Mouse (Mus musculus) ES-E14 (cell line): ENCODE results near the gene Kcna3. TPM values are rescaled to one million over a fixed set of nuclear protein-coding genes. Genes with fewer than 3 reads are reported as not detected.

Source experiments
- DNase-seq: peaks from one replicate; pipeline ENCODE4 v3.0.0-alpha.2; 2013; ENCODE audit warnings: low read depth, low spot score
- H3K27ac ChIP-seq: 2 replicates; pipeline ENCODE4 v1.5.1; 2012; ENCODE audit warnings: low read depth, mild to moderate bottlenecking, low read length, moderate library complexity, mixed read lengths; ENCODE audit not compliant: poor library complexity, insufficient read depth, severe bottlenecking
- H3K36me3 ChIP-seq: 2 replicates; pipeline ENCODE4 v1.6.1; 2012; ENCODE audit warnings: mild to moderate bottlenecking, low read length, moderate library complexity, mixed read lengths; ENCODE audit not compliant: control insufficient read depth, poor library complexity, insufficient read depth, severe bottlenecking
- H3K4me1 ChIP-seq, 2 experiments: fragments of 150-350 bp in 1 of 2; sonication (generic) in 1 of 2; 2 replicates each; pipeline ENCODE4 v1.6.1; 2012; ENCODE audit warnings: low read length in 2 of 2, mild to moderate bottlenecking in 1 of 2, mixed read lengths in 1 of 2; ENCODE audit not compliant: control insufficient read depth in 2 of 2, insufficient read depth in 2 of 2, poor library complexity in 1 of 2
- H3K4me3 ChIP-seq, 2 experiments: fragments of 150-350 bp in 1 of 2; sonication (generic) in 1 of 2; 2 replicates each; pipeline ENCODE4 v1.5.1; 2012; ENCODE audit warnings: low read length in 2 of 2, low read depth in 1 of 2, mild to moderate bottlenecking in 1 of 2, mixed read lengths in 1 of 2; ENCODE audit not compliant: insufficient read depth in 1 of 2, poor library complexity in 1 of 2, severe bottlenecking in 1 of 2
- H3K9ac ChIP-seq: 2 replicates; pipeline ENCODE4 v1.6.1; 2012; ENCODE audit warnings: low read depth, mild to moderate bottlenecking, low read length, mixed read lengths; ENCODE audit not compliant: poor library complexity, insufficient read depth, severe bottlenecking
- H3K9me3 ChIP-seq: fragments of 150-350 bp; sonication (generic); 2 replicates; pipeline ENCODE4 v1.6.1; 2012; ENCODE audit warnings: low read depth, mild to moderate bottlenecking, low read length; ENCODE audit not compliant: control insufficient read depth, insufficient read depth
- CHD2 ChIP-seq: IDR thresholded peaks from 2 replicates; pipeline ENCODE4 v1.6.1; 2014; ENCODE audit warnings: mild to moderate bottlenecking, low read depth, low read length, inconsistent platforms
- HCFC1 ChIP-seq: IDR thresholded peaks from 2 replicates; pipeline ENCODE4 v1.6.1; 2012; ENCODE audit warnings: low read length, inconsistent platforms, borderline replicate concordance; ENCODE audit not compliant: insufficient read depth
- MAFK ChIP-seq: IDR thresholded peaks from 2 replicates; pipeline ENCODE4 v1.6.1; 2014; ENCODE audit warnings: mild to moderate bottlenecking, low read depth, low read length, inconsistent platforms; ENCODE audit not compliant: insufficient read depth
- ZC3H11A ChIP-seq: IDR thresholded peaks from 2 replicates; pipeline ENCODE4 v1.6.1; 2012; ENCODE audit warnings: low read depth, mild to moderate bottlenecking, inconsistent platforms, low read length, borderline replicate concordance
- ZNF384 ChIP-seq: IDR thresholded peaks from 2 replicates; pipeline ENCODE4 v1.6.1; 2012; ENCODE audit warnings: low read depth, low read length, inconsistent platforms
- in situ Hi-C, 2 experiments: fragments of 600-800 bp; cut with MboI; formaldehyde crosslinking; loops; one replicate each; pipeline ENCODE4 v1.15.1; 2025; ENCODE audit warnings: low sequenced_read_pairs in 2 of 2, inconsistent platforms in 1 of 2; ENCODE audit not compliant: unreplicated experiment in 2 of 2
- total RNA-seq: library from RNA; depleted of rRNA; stranded (reverse); fragments of 300-350 nt; gene quantifications from 2 replicates; pipeline ENCODE4 v1.2.3, GENCODE M21; 2012; rRNA removed

Kcna3 gene
- total RNA-seq, result 0.85 and 1.1 TPM in 2 replicates

DNA sequence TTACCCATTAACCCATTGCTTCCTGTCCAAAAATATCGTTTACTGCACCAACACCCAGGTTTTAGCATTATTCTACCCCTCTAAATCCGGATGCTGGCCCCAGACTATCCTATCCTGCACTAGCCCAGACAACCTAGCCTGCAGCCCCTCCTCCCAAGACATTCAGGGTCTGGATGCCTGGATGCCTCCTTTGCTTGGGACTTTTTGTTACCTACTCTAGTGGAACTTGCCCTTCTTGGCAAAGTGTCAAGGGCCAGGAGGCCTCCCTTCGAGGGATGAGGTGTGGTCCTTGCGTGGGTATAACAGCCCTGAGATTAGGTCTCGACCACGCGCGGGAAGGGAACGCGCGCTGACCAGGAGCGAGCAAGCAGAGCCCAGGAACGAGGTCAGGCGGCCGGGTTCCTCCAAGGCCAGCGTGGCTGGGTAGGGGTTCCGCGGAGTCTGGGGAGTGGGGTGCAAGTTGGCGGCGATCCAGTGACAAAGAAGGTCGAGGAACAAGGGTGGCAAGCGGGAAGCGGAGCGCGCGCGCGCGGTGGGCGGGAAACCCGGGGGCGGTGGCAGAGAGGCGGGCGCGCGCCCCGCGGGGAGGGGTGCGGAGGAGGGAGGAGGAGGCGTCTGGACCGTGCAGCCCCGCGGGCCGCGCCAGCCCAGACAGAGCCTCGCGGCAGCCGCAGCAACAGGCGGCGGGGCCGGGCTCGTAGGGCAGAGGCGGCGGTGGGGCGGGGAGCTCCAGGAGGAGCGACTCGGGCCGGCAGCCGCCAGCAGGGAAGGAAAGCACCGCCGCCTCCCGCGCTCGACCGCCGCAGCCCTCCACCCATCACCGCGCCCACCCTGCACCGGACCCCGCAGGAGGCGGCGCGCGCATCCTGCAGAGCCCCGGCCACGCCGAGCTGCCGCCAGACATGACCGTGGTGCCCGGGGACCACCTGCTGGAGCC, at the start of gene Kcna3:
Gene Kcna3 (plus strand): TSS at position 649 of the 937 bp plus-strand sequence.
- H3K36me3 ChIP-seq, result no peaks in the 10 kb centered on the region
- no peak within 1 kb of the TSS for H3K27ac ChIP-seq
- no peaks in the 10 kb centered on the region for H3K9me3 ChIP-seq
- H3K4me1 ChIP-seq, result no peaks in the 10 kb centered on the region
- TF ChIP-seq MAFK (no peak), HCFC1 (no peak), ZC3H11A (no peak)
- peak within 1 kb of the TSS; percentile 41; the same call in 1 of the 2 replicates for H3K9ac ChIP-seq
- peak; percentile 44 for DNase-seq
- peak within 1 kb of the TSS; percentile 65 to 66 for H3K4me3 ChIP-seq
- in situ Hi-C loops, result no loop called here

DNA sequence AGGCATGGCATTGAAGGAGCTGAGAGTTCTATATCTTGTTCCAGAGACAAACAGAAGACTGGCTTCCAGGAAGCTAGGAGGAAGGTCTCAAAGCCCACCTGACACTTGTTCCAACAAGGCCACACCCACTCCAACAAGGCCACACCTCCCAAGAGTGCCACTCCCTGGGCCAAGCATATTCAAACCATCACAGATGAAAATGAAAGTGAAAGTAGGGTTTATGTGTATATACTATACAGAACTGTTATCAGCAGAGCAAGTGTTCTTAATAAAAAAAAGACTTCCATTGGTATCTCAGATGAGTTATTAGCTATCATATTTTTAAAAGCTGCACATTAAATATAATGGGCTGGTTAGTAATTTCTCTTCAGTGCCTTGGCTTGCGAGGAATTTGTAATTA, 44.6 kb upstream of the Kcna3 start:
- no peak overlapping the region for H3K9ac ChIP-seq
- no peaks in the 10 kb centered on the region for H3K4me1 ChIP-seq
- H3K4me3 ChIP-seq, result no peak overlapping the region
- no peaks in the 10 kb centered on the region for H3K36me3 ChIP-seq
- in situ Hi-C loops, result no loop called here
- TF ChIP-seq HCFC1, result no peak
- no peak for TF ChIP-seq ZNF384
- no peak for TF ChIP-seq MAFK
- TF ChIP-seq ZC3H11A, result no peak
- TF ChIP-seq CHD2, result no peak
- H3K27ac ChIP-seq, result no peak overlapping the region
- no peak for DNase-seq
- no peaks in the 10 kb centered on the region for H3K9me3 ChIP-seq

DNA sequence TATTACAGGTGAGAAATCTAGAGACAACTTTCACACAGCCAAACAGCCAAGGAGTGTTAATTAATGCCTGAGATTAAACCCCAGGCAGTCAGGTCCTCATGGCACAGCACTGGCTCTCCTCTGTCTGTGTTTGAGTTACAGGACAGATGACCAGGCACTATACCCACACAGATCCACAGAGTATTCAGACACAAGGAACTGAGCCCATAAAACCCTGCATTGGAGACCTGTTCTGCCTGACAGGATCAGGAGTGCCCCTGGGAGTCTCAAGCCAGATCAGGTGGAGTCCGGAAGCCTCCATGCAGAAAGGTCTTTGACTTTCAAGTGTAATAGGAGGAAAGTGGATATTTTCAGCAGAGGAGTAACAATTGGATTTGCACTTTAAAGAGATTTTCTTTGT, 40.6 kb upstream of the Kcna3 start:
- TF ChIP-seq HCFC1 (no peak), MAFK (no peak), ZC3H11A (no peak), ZNF384 (no peak), CHD2 (no peak)
- H3K4me3 ChIP-seq, result no peak overlapping the region
- H3K9me3 ChIP-seq, result no peaks in the 10 kb centered on the region

DNA sequence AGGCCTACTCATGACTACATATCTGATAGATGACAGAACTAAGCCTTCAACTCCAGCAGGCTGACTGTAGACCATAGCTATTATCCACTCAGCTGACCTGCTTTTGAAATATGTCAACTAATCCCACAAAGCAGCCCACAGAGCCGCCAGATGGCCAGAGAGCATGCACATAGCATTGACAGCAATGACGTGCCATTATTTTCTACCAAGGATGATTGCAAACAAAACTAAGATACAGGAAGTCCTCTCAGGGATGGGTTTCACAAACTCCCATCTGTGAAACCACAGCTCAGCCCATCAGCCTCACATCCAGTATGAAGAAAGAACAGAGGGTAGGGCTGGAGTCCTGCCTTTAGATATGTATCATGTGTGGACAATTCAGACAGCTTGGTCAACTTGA, 39.8 kb upstream of the Kcna3 start:
- H3K4me1 ChIP-seq, result no peaks in the 10 kb centered on the region
- no peak for TF ChIP-seq HCFC1
- TF ChIP-seq CHD2, result no peak
- no peak for TF ChIP-seq MAFK
- TF ChIP-seq ZC3H11A, result no peak
- TF ChIP-seq ZNF384, result no peak
- in situ Hi-C loops, result no loop called here

More for the DNA sequence above, 40.6 kb upstream of the Kcna3 start:
- in situ Hi-C loops, result no loop called here
- no peak for DNase-seq
- Histone ChIP-seq H3K27ac (no peak overlapping the region), H3K36me3 (no peaks in the 10 kb centered on the region), H3K9ac (no peak overlapping the region), H3K4me1 (no peaks in the 10 kb centered on the region)

DNA sequence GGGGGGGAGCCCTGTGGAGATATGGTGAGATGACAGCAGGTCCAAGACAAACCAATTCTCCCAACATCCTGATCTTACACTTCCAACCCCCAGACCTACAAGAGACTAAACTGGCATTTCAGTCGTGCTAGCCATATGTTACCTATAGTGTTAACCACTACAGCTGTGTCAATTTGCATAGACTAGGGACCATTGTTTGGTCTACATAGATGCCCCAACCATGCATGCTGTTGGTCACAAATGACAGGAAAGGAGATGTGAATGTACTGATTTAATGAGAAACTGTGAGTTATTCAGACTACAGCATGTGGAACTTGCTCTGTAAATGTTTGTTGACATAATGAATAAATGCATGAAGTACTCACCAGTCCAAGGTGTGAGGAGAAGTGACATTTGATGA, 37.6 kb upstream of the Kcna3 start:
- Histone ChIP-seq H3K9me3 (no peaks in the 10 kb centered on the region), H3K4me1 (no peaks in the 10 kb centered on the region), H3K9ac (no peak overlapping the region), H3K4me3 (no peak overlapping the region), H3K27ac (no peak overlapping the region), H3K36me3 (no peaks in the 10 kb centered on the region)
- TF ChIP-seq CHD2, result no peak
- TF ChIP-seq ZNF384, result no peak
- TF ChIP-seq HCFC1, result no peak
- TF ChIP-seq ZC3H11A, result no peak
- no peak for TF ChIP-seq MAFK
- in situ Hi-C loops, result no loop called here
- DNase-seq, result no peak

More for the DNA sequence above, 39.8 kb upstream of the Kcna3 start:
- no peak for DNase-seq
- Histone ChIP-seq H3K27ac (no peak overlapping the region), H3K9ac (no peak overlapping the region), H3K36me3 (no peaks in the 10 kb centered on the region), H3K9me3 (no peaks in the 10 kb centered on the region), H3K4me3 (no peak overlapping the region)
